Mouse (Mus musculus): Measurements from ENCODE around the gene Nt5m.

Gene Nt5m

GRCm38 (mm10) chr11:59839459-59840126 lies 346 bp downstream of the Nt5m start, which contains the start of gene Cops3:
TSS of gene Cops3 (minus strand) at chr11:59839838.
- peak; percentile 93 to 96 for DNase-seq

- no peak for DNase-seq
These were observed 7.1 kb downstream of the Nt5m start for GRCm38 (mm10) chr11:59846311-59846710.

GRCm38 (mm10) chr11:59847131-59847530 lies 7.9 kb downstream of the Nt5m start:
- DNase-seq, result peak; percentile 19 to 42

- DNase-seq, result peak; percentile 46 to 53
These were observed 8.9 kb downstream of the Nt5m start for GRCm38 (mm10) chr11:59847891-59848884.

- no peak for DNase-seq
These were observed 13.6 kb downstream of the Nt5m start for GRCm38 (mm10) chr11:59852865-59853264.

- no peak for DNase-seq
These were observed 21.2 kb downstream of the Nt5m start for GRCm38 (mm10) chr11:59860467-59860866.

GRCm38 (mm10) chr11:59864316-59864715 lies 25.1 kb downstream of the Nt5m start:
- DNase-seq, result no peak

GRCm38 (mm10) chr11:59872124-59872523 lies 32.9 kb downstream of the Nt5m start:
- no peak for DNase-seq

- DNase-seq, result peak; percentile 13 to 19
These were observed 40.8 kb downstream of the Nt5m start for GRCm38 (mm10) chr11:59880031-59880430.

GRCm38 (mm10) chr11:59885217-59885986 lies 46.2 kb downstream of the Nt5m start:
- DNase-seq, result no peak

GRCm38 (mm10) chr11:59886952-59887351 lies 47.7 kb downstream of the Nt5m start:
- no peak for DNase-seq

- DNase-seq, result no peak
These were observed 48.9 kb downstream of the Nt5m start for GRCm38 (mm10) chr11:59888151-59888550.

- DNase-seq, result no peak
These were observed 52.6 kb downstream of the Nt5m start for GRCm38 (mm10) chr11:59891854-59892253.

GRCm38 (mm10) chr11:59893153-59893788 lies 54.0 kb downstream of the Nt5m start:
- DNase-seq, result no peak

- DNase-seq, result no peak
These were observed 55.7 kb downstream of the Nt5m start for GRCm38 (mm10) chr11:59894916-59895315.

- DNase-seq, result no peak
These were observed 56.1 kb downstream of the Nt5m start for GRCm38 (mm10) chr11:59895316-59895715.

- no peak for DNase-seq
These were observed 58.8 kb downstream of the Nt5m start for GRCm38 (mm10) chr11:59897981-59898599.

GRCm38 (mm10) chr11:59899711-59900685 lies 60.8 kb downstream of the Nt5m start:
- no peak for DNase-seq

- DNase-seq, result no peak
These were observed 61.7 kb downstream of the Nt5m start for GRCm38 (mm10) chr11:59900995-59901394.

- no peak for DNase-seq
These were observed 62.9 kb downstream of the Nt5m start for GRCm38 (mm10) chr11:59902045-59902726.

Data from thymus, adult 18-20 months (tissue).